Mouse (Mus musculus): Measurements from ENCODE around the gene Ccdc6. TPM values are rescaled to one million over a fixed set of nuclear protein-coding genes. Genes with fewer than 3 reads are reported as not detected.

The Ccdc6 gene
- polyA plus RNA-seq (2012; ENCODE audit: insufficient read depth, low replicate concordance): 12.2 and 12.4 TPM in 2 replicates

GRCm38 (mm10) chr10:70096366-70097188, at the start of gene Ccdc6:
Ccdc6 (plus strand) TSS chr10:70097121.
- peaks cover 59% of the 10 kb centered on the region for H3K4me1 ChIP-seq
- no peaks in the 10 kb centered on the region for H3K9me3 ChIP-seq
- no peak for TF ChIP-seq GATA1 (IDR thresholded peaks at IDR 0.05; ENCODE audit: borderline replicate concordance, low read length)
- TF ChIP-seq FLI1 (IDR thresholded peaks at IDR 0.05; ENCODE audit: low read length): no peak
- peaks cover 17% of the 10 kb centered on the region for H3K36me3 ChIP-seq (replicated peaks; ENCODE audit: low read length)
- H3K27me3 ChIP-seq (replicated peaks): no peaks in the 10 kb centered on the region
- H3K4me3 ChIP-seq (replicated peaks): peak within 1 kb of the TSS; percentile 98

- TF ChIP-seq FLI1 (IDR thresholded peaks at IDR 0.05; ENCODE audit: low read length) (no peak), GATA1 (IDR thresholded peaks at IDR 0.05; ENCODE audit: borderline replicate concordance, low read length) (no peak)
- Histone ChIP-seq H3K4me3 (replicated peaks) (no peak overlapping the region), H3K27me3 (replicated peaks) (no peaks in the 10 kb centered on the region), H3K4me1 (no peaks in the 10 kb centered on the region), H3K9me3 (peaks cover 29% of the 10 kb centered on the region), H3K36me3 (replicated peaks; ENCODE audit: low read length) (no peaks in the 10 kb centered on the region)
Measured at GRCm38 (mm10) chr10:70049771-70050170, 47.1 kb upstream of the Ccdc6 start.

GRCm38 (mm10) chr10:70055291-70055690, 41.6 kb upstream of the Ccdc6 start:
- peaks cover 32% of the 10 kb centered on the region for H3K9me3 ChIP-seq
- TF ChIP-seq GATA1 (IDR thresholded peaks at IDR 0.05; ENCODE audit: borderline replicate concordance, low read length) (no peak), FLI1 (IDR thresholded peaks at IDR 0.05; ENCODE audit: low read length) (no peak)
- H3K36me3 ChIP-seq (replicated peaks; ENCODE audit: low read length): no peaks in the 10 kb centered on the region
- 0 out of 2 replicates have a peak, but pooled peaks cover 3% of the 10 kb centered on the region for H3K4me1 ChIP-seq
- no peak overlapping the region for H3K4me3 ChIP-seq (replicated peaks)
- H3K27me3 ChIP-seq (replicated peaks): no peaks in the 10 kb centered on the region

- H3K27me3 ChIP-seq (replicated peaks): no peaks in the 10 kb centered on the region
- no peak overlapping the region for H3K4me3 ChIP-seq (replicated peaks)
- 0 out of 2 replicates have a peak, but pooled peaks cover 3% of the 10 kb centered on the region for H3K4me1 ChIP-seq
- H3K9me3 ChIP-seq: peaks cover 35% of the 10 kb centered on the region
- no peak for TF ChIP-seq FLI1 (IDR thresholded peaks at IDR 0.05; ENCODE audit: low read length)
- TF ChIP-seq GATA1 (IDR thresholded peaks at IDR 0.05; ENCODE audit: borderline replicate concordance, low read length): no peak
- H3K36me3 ChIP-seq (replicated peaks; ENCODE audit: low read length): no peaks in the 10 kb centered on the region
Measured at GRCm38 (mm10) chr10:70057064-70057463, 39.9 kb upstream of the Ccdc6 start.

- TF ChIP-seq GATA1 (IDR thresholded peaks at IDR 0.05; ENCODE audit: borderline replicate concordance, low read length): no peak
- TF ChIP-seq FLI1 (IDR thresholded peaks at IDR 0.05; ENCODE audit: low read length): no peak
- no peak overlapping the region for H3K4me3 ChIP-seq (replicated peaks)
- 0 out of 2 replicates have a peak, but pooled peaks cover 3% of the 10 kb centered on the region for H3K4me1 ChIP-seq
- no peaks in the 10 kb centered on the region for H3K36me3 ChIP-seq (replicated peaks; ENCODE audit: low read length)
- H3K9me3 ChIP-seq: peaks cover 29% of the 10 kb centered on the region
- H3K27me3 ChIP-seq (replicated peaks): no peaks in the 10 kb centered on the region
Measured at GRCm38 (mm10) chr10:70060021-70060688, 36.8 kb upstream of the Ccdc6 start.

GRCm38 (mm10) chr10:70060689-70061081, 36.2 kb upstream of the Ccdc6 start:
- 0 out of 2 replicates have a peak, but pooled peaks cover 3% of the 10 kb centered on the region for H3K4me1 ChIP-seq
- TF ChIP-seq GATA1 (IDR thresholded peaks at IDR 0.05; ENCODE audit: borderline replicate concordance, low read length) (no peak), FLI1 (IDR thresholded peaks at IDR 0.05; ENCODE audit: low read length) (no peak)
- H3K36me3 ChIP-seq (replicated peaks; ENCODE audit: low read length): no peaks in the 10 kb centered on the region
- no peaks in the 10 kb centered on the region for H3K27me3 ChIP-seq (replicated peaks)
- H3K9me3 ChIP-seq: peaks cover 24% of the 10 kb centered on the region
- no peak overlapping the region for H3K4me3 ChIP-seq (replicated peaks)

GRCm38 (mm10) chr10:70063881-70064555, 32.9 kb upstream of the Ccdc6 start:
- Histone ChIP-seq H3K4me1 (no peaks in the 10 kb centered on the region), H3K36me3 (replicated peaks; ENCODE audit: low read length) (no peaks in the 10 kb centered on the region), H3K4me3 (replicated peaks) (no peak overlapping the region), H3K27me3 (replicated peaks) (no peaks in the 10 kb centered on the region), H3K9me3 (peaks cover 37% of the 10 kb centered on the region)
- no peak for TF ChIP-seq GATA1 (IDR thresholded peaks at IDR 0.05; ENCODE audit: borderline replicate concordance, low read length)
- no peak for TF ChIP-seq FLI1 (IDR thresholded peaks at IDR 0.05; ENCODE audit: low read length)

GRCm38 (mm10) chr10:70065191-70065590, 31.7 kb upstream of the Ccdc6 start:
- Histone ChIP-seq H3K4me1 (no peaks in the 10 kb centered on the region), H3K4me3 (replicated peaks) (no peak overlapping the region), H3K9me3 (peaks cover 37% of the 10 kb centered on the region), H3K36me3 (replicated peaks; ENCODE audit: low read length) (no peaks in the 10 kb centered on the region), H3K27me3 (replicated peaks) (no peaks in the 10 kb centered on the region)
- TF ChIP-seq GATA1 (IDR thresholded peaks at IDR 0.05; ENCODE audit: borderline replicate concordance, low read length) (no peak), FLI1 (IDR thresholded peaks at IDR 0.05; ENCODE audit: low read length) (no peak)

GRCm38 (mm10) chr10:70066497-70067168, 30.3 kb upstream of the Ccdc6 start:
- H3K9me3 ChIP-seq: peaks cover 44% of the 10 kb centered on the region
- H3K27me3 ChIP-seq (replicated peaks): no peaks in the 10 kb centered on the region
- H3K4me3 ChIP-seq (replicated peaks): no peak overlapping the region
- TF ChIP-seq FLI1 (IDR thresholded peaks at IDR 0.05; ENCODE audit: low read length) (no peak), GATA1 (IDR thresholded peaks at IDR 0.05; ENCODE audit: borderline replicate concordance, low read length) (no peak)
- no peaks in the 10 kb centered on the region for H3K4me1 ChIP-seq
- no peaks in the 10 kb centered on the region for H3K36me3 ChIP-seq (replicated peaks; ENCODE audit: low read length)
